Mouse (Mus musculus) layer of hippocampus, adult 8-10 months (tissue): ENCODE data around the gene Gm45521. TPM values are rescaled to one million over a fixed set of nuclear protein-coding genes. Genes with fewer than 3 reads are reported as not detected.
A peak's percentile ranks its signal among the peaks of the same experiment; 100 is the strongest.
"Not testable (repeated sequence)": the region's sequence is repeated elsewhere in the genome, so short reads cannot be mapped to it uniquely, and the experiment has no call there.

Source experiments
- DNase-seq, 2 experiments: peaks; one replicate each; pipeline ENCODE4 v3.0.0; 2022; ENCODE audit warnings: low spot score in 2 of 2
- total RNA-seq, 4 experiments: library from RNA; stranded (reverse); gene quantifications; 2 replicates each; pipeline ENCODE4 v1.2.4; 2022

Gm45521 gene
- total RNA-seq, 4 experiments from 2014 or later: 0.71 TPM; not detected in 3

- no peak for DNase-seq
Observed at GRCm38 (mm10) chr14:7999435-7999834, 42.3 kb downstream of the Gm45521 start.

GRCm38 (mm10) chr14:8000247-8000646, 43.2 kb downstream of the Gm45521 start:
- DNase-seq: no peak

- DNase-seq: peak; percentile 44 to 58
Observed at GRCm38 (mm10) chr14:8000831-8001685, 44.0 kb downstream of the Gm45521 start.

GRCm38 (mm10) chr14:8002432-8003092, 45.5 kb downstream of the Gm45521 start, which contains the start of gene Abhd6:
TSS of gene Abhd6 (plus strand) at chr14:8002902.
- peak; percentile 81 to 83 for DNase-seq

GRCm38 (mm10) chr14:8003093-8003670, 46.1 kb downstream of the Gm45521 start:
- DNase-seq: peak in 1 of 2 experiments; percentile 54

GRCm38 (mm10) chr14:8003727-8004670, 46.9 kb downstream of the Gm45521 start:
- DNase-seq: no peak

- not testable (repeated sequence) for DNase-seq
Observed at GRCm38 (mm10) chr14:8006061-8006460, 49.0 kb downstream of the Gm45521 start.

- no peak for DNase-seq
Observed at GRCm38 (mm10) chr14:8007084-8007483, 50.0 kb downstream of the Gm45521 start.

GRCm38 (mm10) chr14:8007486-8007885, 50.4 kb downstream of the Gm45521 start:
- no peak for DNase-seq

GRCm38 (mm10) chr14:8007923-8008322, 50.8 kb downstream of the Gm45521 start:
- DNase-seq: no peak

Other genes starting within 250 kb of the Gm45521 start
- gene Gm26661, start 165.7 kb upstream of the Gm45521 start, total RNA-seq: not detected
- 10 to 100 TPM; 61.3 to 89.9 (median 77.8) TPM for gene Flnb, start 139.3 kb upstream of the Gm45521 start, total RNA-seq
- gene Dnase1l3, start 37.3 kb downstream of the Gm45521 start, total RNA-seq: not detected
- 10 to 100 TPM; 59.0 to 78.0 (median 67.0) TPM for gene Abhd6, start 45.6 kb downstream of the Gm45521 start, total RNA-seq
- 10 to 100 TPM; 24.4 to 31.5 (median 29.1) TPM for gene Rpp14, start 123.1 kb downstream of the Gm45521 start, total RNA-seq
- gene Pxk, start 140.9 kb downstream of the Gm45521 start, total RNA-seq: 10 to 100 TPM; 27.9 to 36.9 (median 30.0) TPM
- gene Pdhb, start 215.7 kb downstream of the Gm45521 start, total RNA-seq: 100 to 1,000 TPM; 169 to 185 (median 175) TPM